Mouse (Mus musculus) thymus, adult 18-20 months (tissue): ENCODE data around the gene Polr1e.
"Not testable (repeated sequence)": the region's sequence is repeated elsewhere in the genome, so short reads cannot be mapped to it uniquely, and the experiment has no call there.

ENCODE experiments used
- DNase-seq, 2 experiments: peaks; one replicate each; pipeline ENCODE4 v3.0.0; 2022; ENCODE audit warnings: mixed read lengths in 2 of 2

The Polr1e gene

GRCm38 (mm10) chr4:45018452-45018980, at the start of gene Polr1e:
Polr1e (plus strand) TSS chr4:45018583.
- DNase-seq = peak; percentile 87 to 93

DNA sequence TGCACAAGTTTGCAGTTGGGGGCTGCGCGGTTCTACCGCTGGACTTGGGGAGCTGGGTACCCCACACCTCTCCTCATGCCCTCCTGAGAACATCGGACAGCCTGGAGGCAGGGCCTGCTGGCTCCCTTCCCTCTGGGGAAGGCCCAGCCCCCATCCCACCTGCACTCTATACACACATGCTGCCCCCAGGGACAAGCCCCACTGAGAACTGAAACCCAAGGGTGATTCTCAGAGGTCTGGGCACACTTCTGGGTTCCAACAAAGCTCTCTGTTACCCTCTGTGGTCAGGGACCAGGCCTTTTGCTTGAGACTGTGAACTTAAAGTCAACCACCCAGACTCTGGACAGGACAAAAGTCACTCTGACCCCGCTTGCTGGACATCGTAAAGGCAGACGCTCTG, 48.3 kb upstream of the Polr1e start:
- DNase-seq = no peak

DNA sequence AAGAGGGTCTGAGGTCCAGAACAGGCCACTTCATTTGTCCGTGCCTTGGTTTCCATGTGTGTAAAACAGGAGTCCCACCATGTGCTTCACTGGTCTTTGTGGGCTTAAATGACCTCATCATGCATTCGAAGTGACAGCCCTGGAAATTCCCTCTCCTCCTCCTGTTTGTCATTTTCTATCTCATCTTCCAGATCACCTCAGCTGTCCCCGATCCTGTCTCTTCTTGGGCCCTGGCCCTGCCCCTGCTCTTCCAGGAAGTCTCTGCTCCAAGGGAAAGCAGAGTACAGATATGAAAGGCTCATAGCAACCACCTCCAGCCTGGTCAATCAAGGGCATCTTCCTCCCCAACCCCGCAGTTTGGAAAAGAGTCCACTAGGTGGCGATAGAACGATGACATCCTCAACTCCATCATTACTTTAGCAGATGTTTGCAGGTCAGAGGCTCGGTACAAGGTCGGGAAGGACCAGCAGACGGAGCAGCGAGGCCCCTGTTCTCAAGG, 47.7 kb upstream of the Polr1e start:
- DNase-seq = no peak

- DNase-seq = peak; percentile 73 to 78
These were observed 44.9 kb upstream of the Polr1e start for GRCm38 (mm10) chr4:44973450-44973849.

DNA sequence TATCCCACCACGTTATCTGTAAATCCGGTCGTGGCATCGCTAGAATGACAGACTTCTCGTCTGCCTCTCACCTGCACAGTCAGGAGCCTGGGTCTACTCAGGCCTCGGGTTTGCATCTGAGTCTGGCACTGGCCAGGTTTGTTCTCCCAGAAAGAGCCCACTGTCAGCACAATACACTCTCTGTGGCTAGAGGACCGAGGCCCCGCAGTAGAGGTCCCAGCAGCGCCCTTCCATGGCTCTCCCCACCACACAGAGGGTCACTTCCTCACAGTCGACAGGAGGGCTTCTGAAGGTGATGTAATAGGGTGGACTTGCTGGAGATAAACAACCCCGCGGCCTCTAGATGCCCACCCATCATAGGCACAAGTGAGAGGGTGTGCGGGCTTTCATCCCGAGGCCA, 44.5 kb upstream of the Polr1e start:
- no peak for DNase-seq

- no peak for DNase-seq
These were observed 44.1 kb upstream of the Polr1e start for GRCm38 (mm10) chr4:44974331-44974730.

GRCm38 (mm10) chr4:44976026-44976615, 42.3 kb upstream of the Polr1e start:
- DNase-seq = no peak

GRCm38 (mm10) chr4:44976921-44977710, 41.3 kb upstream of the Polr1e start:
- no peak for DNase-seq

DNA sequence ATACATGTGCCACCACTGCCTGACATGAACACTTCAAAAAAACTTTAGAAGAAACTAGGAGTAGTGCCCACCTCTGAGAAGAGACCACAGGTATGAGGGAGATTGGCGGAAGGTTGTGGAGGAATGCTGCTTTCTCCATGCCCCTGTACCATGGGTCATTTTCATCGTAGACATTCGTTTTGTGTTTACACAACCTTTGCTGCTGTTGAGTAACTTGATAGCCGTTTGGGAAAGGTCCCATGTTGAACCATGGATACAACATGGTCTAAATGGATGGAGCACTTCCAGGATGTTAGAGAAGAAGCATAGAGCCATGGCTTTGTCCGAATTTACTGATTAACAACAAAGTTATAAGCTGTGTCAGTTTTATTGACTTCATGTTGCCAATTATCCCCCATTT, 40.2 kb upstream of the Polr1e start:
- no peak for DNase-seq

GRCm38 (mm10) chr4:44979794-44980338, 38.5 kb upstream of the Polr1e start:
- DNase-seq = no peak

- peak; percentile 70 to 73 for DNase-seq
These were observed 37.0 kb upstream of the Polr1e start, which contains the start of gene Grhpr for GRCm38 (mm10) chr4:44981280-44981973. Grhpr (plus strand) TSS chr4:44981395.

- DNase-seq = no peak
These were observed 36.5 kb upstream of the Polr1e start for GRCm38 (mm10) chr4:44981974-44982287.

- no peak for DNase-seq
These were observed 35.8 kb upstream of the Polr1e start for GRCm38 (mm10) chr4:44982440-44983130.

GRCm38 (mm10) chr4:44983131-44983740, 35.1 kb upstream of the Polr1e start:
- no peak for DNase-seq

DNA sequence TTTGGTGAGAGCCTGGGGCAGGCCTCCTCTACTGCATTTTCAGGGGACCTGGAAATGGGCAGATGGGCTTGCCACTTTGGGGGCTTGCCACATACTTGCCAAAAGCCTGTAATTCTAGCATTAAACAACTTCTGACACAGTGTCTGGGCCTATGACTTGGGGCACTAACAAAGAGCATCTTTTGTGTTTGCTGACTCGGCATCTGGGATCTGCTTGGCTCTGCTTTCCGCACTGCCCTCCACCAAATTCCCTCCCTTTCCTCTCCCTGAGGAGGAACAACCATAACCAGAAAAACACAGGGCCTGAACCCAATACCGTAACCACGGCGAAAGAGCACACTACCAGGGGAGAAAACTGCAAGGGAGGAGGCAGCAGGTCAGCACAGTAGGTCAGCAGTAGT, 27.8 kb upstream of the Polr1e start:
- no peak for DNase-seq

GRCm38 (mm10) chr4:44992330-44992729, 26.1 kb upstream of the Polr1e start:
- not testable (repeated sequence) for DNase-seq

DNA sequence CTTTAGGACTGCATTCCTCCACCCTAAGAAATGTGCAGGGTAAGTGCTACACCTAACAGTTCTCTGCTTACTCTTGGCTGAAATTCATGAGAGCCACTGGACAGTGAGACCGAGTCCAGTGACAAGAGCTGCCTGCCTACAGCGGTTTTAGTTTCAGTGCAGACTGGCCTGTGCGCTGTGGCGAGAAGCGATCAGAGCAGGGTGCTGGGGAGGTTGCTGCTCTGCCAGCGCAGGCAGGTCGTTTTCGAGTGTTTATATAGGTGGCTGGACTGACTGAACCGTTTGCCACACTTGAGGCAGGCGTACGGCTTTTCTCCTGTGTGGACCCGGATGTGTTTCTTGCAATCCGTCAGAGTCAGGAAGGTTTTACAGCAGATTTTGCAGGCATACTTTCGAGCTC, 25.2 kb upstream of the Polr1e start:
- DNase-seq = not testable (repeated sequence)

- no peak for DNase-seq
These were observed 24.5 kb upstream of the Polr1e start for GRCm38 (mm10) chr4:44993847-44994246.

DNA sequence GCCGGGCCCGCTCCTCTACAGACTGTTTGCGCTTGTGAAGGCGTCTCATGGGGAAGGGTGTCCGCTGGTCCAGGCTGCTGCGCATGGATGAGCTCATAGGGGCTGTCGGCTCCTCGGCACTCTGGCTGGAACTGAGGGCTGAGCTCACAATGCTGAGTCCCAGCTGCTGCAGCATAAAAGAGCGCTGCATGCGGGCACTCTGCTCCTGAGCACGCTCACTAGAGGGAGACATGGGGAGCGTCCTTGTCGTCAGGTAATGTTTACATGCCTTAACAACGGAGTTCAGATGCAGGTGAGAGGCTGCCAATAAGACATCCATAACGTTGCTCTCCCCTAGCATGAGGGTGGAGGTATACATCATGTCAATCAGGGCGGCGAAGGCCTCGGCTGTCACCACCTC, 23.6 kb upstream of the Polr1e start:
- no peak for DNase-seq

DNA sequence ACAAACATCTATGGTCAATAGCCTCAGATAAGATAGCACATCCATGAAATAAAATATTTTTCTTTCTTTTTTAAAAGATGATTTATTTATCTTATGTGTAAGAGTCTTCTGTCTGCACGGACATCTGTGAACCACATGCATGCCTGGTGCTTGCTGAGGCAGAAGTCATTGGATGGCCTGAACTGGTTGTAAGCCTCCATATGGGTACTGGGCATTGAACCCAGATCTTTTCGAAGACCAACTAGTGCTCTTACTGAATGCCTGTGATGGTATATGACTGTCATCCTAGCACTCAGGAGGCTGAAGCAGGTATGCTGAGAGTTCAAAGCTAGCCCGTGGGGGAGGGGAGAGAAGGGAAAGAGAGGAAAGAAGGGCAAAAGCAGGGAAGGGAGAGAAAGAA, 20.3 kb upstream of the Polr1e start:
- no peak for DNase-seq

DNA sequence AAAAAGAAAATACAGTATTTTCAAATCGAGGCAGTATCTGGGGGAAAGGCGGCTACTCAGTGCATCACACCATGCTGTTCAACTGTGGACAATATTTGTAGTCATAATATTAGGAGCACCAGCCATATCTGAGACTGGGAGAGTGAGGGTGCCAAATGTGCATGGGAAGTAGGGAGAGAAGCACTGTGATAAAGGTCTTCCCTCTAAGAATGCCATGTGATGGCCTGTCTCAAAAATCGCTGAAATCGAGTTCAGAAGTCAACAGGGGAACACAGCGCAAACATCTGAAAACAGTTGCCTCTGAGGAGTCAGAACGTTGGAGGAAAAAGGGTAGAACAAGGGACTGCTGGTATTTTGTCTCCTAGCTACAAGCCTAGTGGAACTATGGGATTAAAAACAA, 18.4 kb upstream of the Polr1e start:
- DNase-seq = no peak

DNA sequence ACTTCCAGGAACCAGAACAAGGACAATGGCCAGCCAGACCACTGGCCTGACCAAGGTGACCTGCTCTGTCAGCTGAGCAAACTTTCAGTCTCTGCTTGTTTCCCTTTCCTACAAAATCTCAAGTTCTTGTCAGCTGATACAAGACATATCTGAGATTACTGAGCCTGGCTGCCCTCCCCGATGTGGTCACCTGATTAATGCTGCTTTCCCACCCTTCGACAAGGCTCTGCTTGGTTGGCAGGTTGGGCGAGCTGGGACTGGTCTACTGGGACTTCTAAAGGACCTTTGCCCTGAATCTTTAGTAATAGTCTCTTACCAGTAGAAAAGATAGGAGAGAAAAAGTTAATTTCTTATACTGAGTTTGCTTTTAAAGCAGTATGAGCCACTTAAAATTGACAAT, 12.9 kb upstream of the Polr1e start:
- no peak for DNase-seq
